Mouse (Mus musculus): ENCODE results near the gene Rapsn.

DNA sequence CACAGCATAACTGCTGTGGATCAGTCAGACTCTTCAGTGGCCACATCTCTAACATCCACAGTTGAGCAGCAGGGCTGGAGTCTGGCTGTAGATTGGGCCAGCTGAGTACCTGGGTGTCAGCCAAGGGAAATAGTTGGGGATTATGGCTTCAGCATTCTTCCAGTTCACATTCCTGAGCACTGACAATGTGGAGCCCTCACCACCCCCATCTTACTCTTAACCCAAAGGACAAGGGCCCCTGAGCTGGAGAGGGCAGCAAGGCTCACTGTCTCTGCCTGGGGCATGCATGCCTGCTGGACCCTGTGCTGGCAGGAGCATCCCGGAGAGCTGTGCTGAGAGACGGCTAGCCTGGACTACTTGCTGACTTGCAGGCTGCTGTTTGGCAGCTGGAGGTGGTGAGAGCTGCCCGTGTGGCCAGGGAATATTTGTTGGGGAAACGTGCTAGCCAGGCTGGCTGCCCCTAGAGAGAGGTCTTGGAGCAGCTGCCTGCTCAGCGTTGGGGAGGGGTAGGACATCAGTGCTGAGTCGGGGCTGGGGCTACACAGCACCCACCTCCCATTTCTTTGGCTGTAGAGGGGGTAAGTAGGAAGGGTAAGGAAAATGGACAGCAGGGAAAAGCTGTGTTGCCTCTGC is 26.5 kb downstream of the Rapsn start:
- TF ChIP-seq POLR2A (IDR thresholded peaks at IDR 0.05; ENCODE audit: low read depth, low read length) (no peak), CTCF (conservative IDR thresholded peaks at IDR 0.05; ENCODE audit: insufficient read depth, insufficient read length, low read depth, low read length) (no peak)
